Mouse (Mus musculus): Measurements from ENCODE around the gene Lpar2. TPM values are rescaled to one million over a fixed set of nuclear protein-coding genes. Genes with fewer than 3 reads are reported as not detected.

Lpar2 gene
- polyA plus RNA-seq, 1 experiment: 0.12 TPM

- Histone ChIP-seq H3K36me3 (ENCODE audit: control insufficient read depth, insufficient read depth) (no peaks in the 10 kb centered on the region), H3K4me2 (ENCODE audit: low read depth) (no peak overlapping the region), H3ac (ENCODE audit: control insufficient read depth, insufficient read length) (no peak overlapping the region), H3K27me3 (ENCODE audit: control insufficient read depth, insufficient read depth, insufficient read length) (no peaks in the 10 kb centered on the region), H3K4me3 (no peak overlapping the region), H3K79me2 (ENCODE audit: control insufficient read depth, insufficient read depth) (no peaks in the 10 kb centered on the region)
- TF ChIP-seq MYOD1 (IDR thresholded peaks at IDR 0.05; ENCODE audit: control insufficient read depth in 1 of 3, insufficient read length in 2 of 3, low read depth in 2 of 3) (no peak), CEBPB (IDR thresholded peaks at IDR 0.05; ENCODE audit: insufficient read depth, poor library complexity, severe bottlenecking) (no peak), E2F4 (IDR thresholded peaks at IDR 0.05; ENCODE audit: insufficient read depth) (no peak), USF1 (IDR thresholded peaks at IDR 0.05; ENCODE audit: low read depth) (no peak), MYOG (IDR thresholded peaks at IDR 0.05; ENCODE audit: control insufficient read depth in 1 of 3, insufficient read depth in 1 of 3, insufficient read length in 2 of 3, low read depth in 2 of 3) (no peak), SRF (IDR thresholded peaks at IDR 0.05; ENCODE audit: control insufficient read depth, insufficient read length, low read depth) (no peak), TCF3 (IDR thresholded peaks at IDR 0.05; ENCODE audit: insufficient read length, low read depth) (no peak), POLR2AphosphoS2 (IDR thresholded peaks at IDR 0.05; ENCODE audit: insufficient read length, low read depth) (no peak), REST (IDR thresholded peaks at IDR 0.05; ENCODE audit: insufficient read depth, insufficient read length) (no peak), TCF12 (IDR thresholded peaks at IDR 0.05; ENCODE audit: insufficient read depth, poor library complexity, severe bottlenecking) (no peak), MAX (IDR thresholded peaks at IDR 0.05; ENCODE audit: low read depth) (no peak), POLR2A (IDR thresholded peaks at IDR 0.05; ENCODE audit: insufficient read length, low read depth) (no peak)
Measured at GRCm38 (mm10) chr8:69847167-69848065, 25.2 kb downstream of the Lpar2 start.

- Histone ChIP-seq H3K27me3 (ENCODE audit: control insufficient read depth, insufficient read depth, insufficient read length) (no peaks in the 10 kb centered on the region), H3K79me2 (ENCODE audit: control insufficient read depth, insufficient read depth) (no peaks in the 10 kb centered on the region), H3K4me2 (ENCODE audit: low read depth) (peak overlapping the region; percentile 49), H3K4me3 (no peak overlapping the region), H3ac (ENCODE audit: control insufficient read depth, insufficient read length) (no peak overlapping the region), H3K36me3 (ENCODE audit: control insufficient read depth, insufficient read depth) (no peaks in the 10 kb centered on the region)
- no peak for TF ChIP-seq USF1 (IDR thresholded peaks at IDR 0.05; ENCODE audit: low read depth)
- peak in 2 of 3 experiments; percentile 68 to 78 for TF ChIP-seq MYOD1 (IDR thresholded peaks at IDR 0.05; ENCODE audit: control insufficient read depth in 1 of 3, insufficient read length in 2 of 3, low read depth in 2 of 3)
- TF ChIP-seq POLR2AphosphoS2 (IDR thresholded peaks at IDR 0.05; ENCODE audit: insufficient read length, low read depth): no peak
- peak; percentile 18 for TF ChIP-seq TCF12 (IDR thresholded peaks at IDR 0.05; ENCODE audit: insufficient read depth, poor library complexity, severe bottlenecking)
- no peak for TF ChIP-seq TCF3 (IDR thresholded peaks at IDR 0.05; ENCODE audit: insufficient read length, low read depth)
- peak; percentile 32 for TF ChIP-seq POLR2A (IDR thresholded peaks at IDR 0.05; ENCODE audit: insufficient read length, low read depth)
- no peak for TF ChIP-seq CEBPB (IDR thresholded peaks at IDR 0.05; ENCODE audit: insufficient read depth, poor library complexity, severe bottlenecking)
- peak in 2 of 3 experiments; percentile 64 to 88 for TF ChIP-seq MYOG (IDR thresholded peaks at IDR 0.05; ENCODE audit: control insufficient read depth in 1 of 3, insufficient read depth in 1 of 3, insufficient read length in 2 of 3, low read depth in 2 of 3)
- TF ChIP-seq E2F4 (IDR thresholded peaks at IDR 0.05; ENCODE audit: insufficient read depth): no peak
- no peak for TF ChIP-seq REST (IDR thresholded peaks at IDR 0.05; ENCODE audit: insufficient read depth, insufficient read length)
- no peak for TF ChIP-seq MAX (IDR thresholded peaks at IDR 0.05; ENCODE audit: low read depth)
- no peak for TF ChIP-seq SRF (IDR thresholded peaks at IDR 0.05; ENCODE audit: control insufficient read depth, insufficient read length, low read depth)
Measured at GRCm38 (mm10) chr8:69848951-69849350, 26.7 kb downstream of the Lpar2 start.

- Histone ChIP-seq H3K36me3 (ENCODE audit: control insufficient read depth, insufficient read depth) (no peaks in the 10 kb centered on the region), H3K27me3 (ENCODE audit: control insufficient read depth, insufficient read depth, insufficient read length) (no peaks in the 10 kb centered on the region), H3K4me3 (no peak overlapping the region), H3K79me2 (ENCODE audit: control insufficient read depth, insufficient read depth) (no peaks in the 10 kb centered on the region), H3K4me2 (ENCODE audit: low read depth) (no peak overlapping the region), H3ac (ENCODE audit: control insufficient read depth, insufficient read length) (no peak overlapping the region)
- TF ChIP-seq POLR2A (IDR thresholded peaks at IDR 0.05; ENCODE audit: insufficient read length, low read depth): no peak
- no peak for TF ChIP-seq E2F4 (IDR thresholded peaks at IDR 0.05; ENCODE audit: insufficient read depth)
- TF ChIP-seq MAX (IDR thresholded peaks at IDR 0.05; ENCODE audit: low read depth): no peak
Measured at GRCm38 (mm10) chr8:69849899-69850298, 27.7 kb downstream of the Lpar2 start.

GRCm38 (mm10) chr8:69850926-69851506, 28.8 kb downstream of the Lpar2 start:
- no peak overlapping the region for H3ac ChIP-seq (ENCODE audit: control insufficient read depth, insufficient read length)
- H3K4me2 ChIP-seq (ENCODE audit: low read depth): peak overlapping the region; percentile 48
- H3K36me3 ChIP-seq (ENCODE audit: control insufficient read depth, insufficient read depth): no peaks in the 10 kb centered on the region
- TF ChIP-seq CEBPB (IDR thresholded peaks at IDR 0.05; ENCODE audit: insufficient read depth, poor library complexity, severe bottlenecking) (no peak), POLR2AphosphoS2 (IDR thresholded peaks at IDR 0.05; ENCODE audit: insufficient read length, low read depth) (no peak), USF1 (IDR thresholded peaks at IDR 0.05; ENCODE audit: low read depth) (peak; percentile 19), MYOG (IDR thresholded peaks at IDR 0.05; ENCODE audit: control insufficient read depth in 1 of 3, insufficient read depth in 1 of 3, insufficient read length in 2 of 3, low read depth in 2 of 3) (no peak), SRF (IDR thresholded peaks at IDR 0.05; ENCODE audit: control insufficient read depth, insufficient read length, low read depth) (no peak)
- no peaks in the 10 kb centered on the region for H3K27me3 ChIP-seq (ENCODE audit: control insufficient read depth, insufficient read depth, insufficient read length)
- H3K4me3 ChIP-seq: no peak overlapping the region
- no peaks in the 10 kb centered on the region for H3K79me2 ChIP-seq (ENCODE audit: control insufficient read depth, insufficient read depth)
